Mouse (Mus musculus) forebrain, embryonic 12.5 days (tissue): ENCODE data around the gene Zfp609. TPM values are rescaled to one million over a fixed set of nuclear protein-coding genes. Genes with fewer than 3 reads are reported as not detected.

ENCODE experiments used
- ATAC-seq: fragments of 200-750 bp; cut with Nextera tagmentation; 2 replicates; pipeline ENCODE4 v1.8.0; 2017; ENCODE audit warnings: moderate TSS enrichment; ENCODE audit not compliant: low FRiP score
- H3K27ac ChIP-seq: fragments of 300-500 bp; sonication (generic); 2 replicates; pipeline ENCODE4 v1.5.1; 2016; ENCODE audit warnings: mild to moderate bottlenecking
- H3K27me3 ChIP-seq: fragments of 300-500 bp; sonication (generic); 2 replicates; pipeline ENCODE4 v1.6.1; 2016; ENCODE audit warnings: mild to moderate bottlenecking
- H3K36me3 ChIP-seq: fragments of 300-500 bp; sonication (generic); replicated peaks from 2 replicates; pipeline ENCODE4 v1.6.1; 2016; ENCODE audit warnings: mild to moderate bottlenecking
- H3K4me1 ChIP-seq: fragments of 300-500 bp; sonication (generic); 2 replicates; pipeline ENCODE4 v1.6.1; 2016
- H3K4me2 ChIP-seq: fragments of 300-500 bp; sonication (generic); 2 replicates; pipeline ENCODE4 v1.6.1; 2016; ENCODE audit warnings: mild to moderate bottlenecking, moderate library complexity
- H3K4me3 ChIP-seq: fragments of 300-500 bp; sonication (generic); replicated peaks from 2 replicates; pipeline ENCODE4 v1.5.1; 2016; ENCODE audit warnings: mild to moderate bottlenecking
- H3K9ac ChIP-seq: fragments of 300-500 bp; sonication (generic); 2 replicates; pipeline ENCODE4 v1.6.1; 2016; ENCODE audit warnings: mild to moderate bottlenecking
- H3K9me3 ChIP-seq: fragments of 300-500 bp; sonication (generic); 2 replicates; pipeline ENCODE4 v1.6.1; 2016
- WGBS: fragments of 180-500 bp; shearing (Covaris S2); methylation state at CpG from one replicate; pipeline ENCODE4 v1.1.7; 2016; 5-methylcytosine and 5-hydroxymethylcytosine counted together
- polyA plus RNA-seq: library from polyadenylated mRNA; unstranded; fragments of >200 nt; fragmentation: Nextera tagmentation; extraction: Ambion mirVana; gene quantifications from 2 replicates; pipeline ENCODE4 v1.2.1, GENCODE M21; 2016

Gene Zfp609
- polyA plus RNA-seq, 1 experiment from 2014 or later = 13.1 TPM

DNA sequence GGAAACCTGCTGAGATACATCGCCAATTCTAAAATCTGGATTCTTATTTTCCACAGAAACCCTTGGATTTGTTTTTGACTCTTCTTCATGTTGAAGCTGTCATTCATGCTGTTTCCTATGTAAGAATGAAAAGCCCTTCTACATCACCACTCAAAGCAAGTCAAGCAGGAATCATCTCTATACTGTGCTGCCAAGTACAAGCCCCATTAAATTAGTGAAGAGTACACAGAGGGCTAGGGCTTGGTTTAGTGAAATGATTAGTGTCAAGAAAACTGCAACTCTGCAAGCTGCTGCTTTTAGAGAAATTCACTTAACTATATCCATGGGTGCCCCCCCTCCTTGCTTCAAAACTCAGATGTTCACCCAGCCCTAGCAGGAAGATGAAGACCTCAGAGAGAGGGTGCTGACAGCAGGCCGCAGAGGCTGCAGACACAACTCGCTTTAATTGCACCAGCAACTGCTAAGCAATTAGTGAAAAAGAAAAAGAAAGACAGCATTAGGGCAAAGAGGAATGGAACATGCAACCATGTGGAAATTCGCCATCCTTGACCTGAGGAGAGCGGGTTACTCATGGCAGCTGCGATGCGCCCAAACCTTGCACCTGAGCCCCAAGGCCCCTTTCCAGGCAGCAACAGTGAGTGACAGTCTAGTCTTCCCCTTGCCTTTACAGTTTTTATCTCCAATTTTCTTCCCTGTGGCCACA, 71.5 kb downstream of the Zfp609 start:
- Histone ChIP-seq H3K27ac (peak overlapping the region; percentile 74; the same call in 1 of the 2 replicates), H3K4me3 (no peak overlapping the region), H3K4me1 (peaks cover 19% of the 10 kb centered on the region), H3K27me3 (no peaks in the 10 kb centered on the region), H3K4me2 (no peak overlapping the region), H3K36me3 (no peaks in the 10 kb centered on the region; the same call in 1 of the 2 replicates), H3K9me3 (no peaks in the 10 kb centered on the region), H3K9ac (no peak overlapping the region)
- WGBS = 56% methylated on average over 7 of the region's 7 CpGs
- peak; percentile 64 for ATAC-seq

DNA sequence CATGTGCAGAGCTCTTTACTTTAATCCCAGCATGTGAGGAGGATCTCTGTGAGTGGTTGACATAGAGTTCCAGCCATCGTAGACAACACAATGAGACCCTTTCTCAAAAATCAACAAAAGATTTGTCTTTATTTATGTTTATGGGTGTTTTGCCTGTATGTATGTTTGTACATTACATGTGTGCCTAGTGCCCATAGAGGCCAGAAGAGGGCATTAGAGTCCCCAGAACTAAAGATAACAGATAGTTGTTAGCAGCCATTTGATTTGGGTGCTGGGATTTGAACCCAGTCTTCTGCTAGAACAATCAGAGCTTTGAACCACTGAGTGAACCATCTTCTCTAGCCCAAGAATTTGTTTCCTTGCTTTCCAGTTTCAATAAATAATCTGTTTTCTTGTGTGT, 72.2 kb downstream of the Zfp609 start:
- H3K4me2 ChIP-seq = no peak overlapping the region
- H3K9me3 ChIP-seq = no peaks in the 10 kb centered on the region
- no peak for ATAC-seq
- WGBS = 83% methylated on average over 1 of the region's 1 CpGs
- no peaks in the 10 kb centered on the region for H3K27me3 ChIP-seq
- peak overlapping the region; percentile 74; the same call in 1 of the 2 replicates for H3K27ac ChIP-seq
- peaks cover 13% of the 10 kb centered on the region for H3K4me1 ChIP-seq
- H3K4me3 ChIP-seq = no peak overlapping the region
- H3K36me3 ChIP-seq = no peaks in the 10 kb centered on the region; the same call in 1 of the 2 replicates
- H3K9ac ChIP-seq = no peak overlapping the region

DNA sequence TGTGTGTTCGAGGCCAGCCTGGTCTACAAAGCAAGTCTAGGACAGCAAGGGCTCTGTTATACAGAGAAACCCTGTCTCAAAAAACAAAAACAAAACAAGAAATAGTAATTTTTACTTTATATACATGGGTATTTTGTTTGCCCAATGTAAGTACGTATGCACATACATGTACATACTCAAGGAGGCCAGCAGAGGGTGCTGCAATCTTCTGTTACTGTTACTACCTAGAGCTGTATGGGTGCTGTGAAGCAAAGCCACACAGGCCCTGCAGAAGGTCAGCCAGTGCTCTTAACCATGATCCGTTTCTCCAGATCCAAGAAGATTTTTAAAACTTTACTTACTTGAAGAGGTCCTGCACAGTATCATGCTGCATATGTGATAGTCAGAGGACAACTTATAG, 74.7 kb downstream of the Zfp609 start:
- 98% methylated on average over 3 of the region's 3 CpGs for WGBS
- Histone ChIP-seq H3K36me3 (no peaks in the 10 kb centered on the region; the same call in 1 of the 2 replicates), H3K9ac (no peak overlapping the region), H3K4me2 (no peak overlapping the region), H3K4me1 (peaks cover 15% of the 10 kb centered on the region), H3K4me3 (no peak overlapping the region), H3K9me3 (no peaks in the 10 kb centered on the region), H3K27me3 (no peaks in the 10 kb centered on the region), H3K27ac (no peak overlapping the region)
- no peak for ATAC-seq

DNA sequence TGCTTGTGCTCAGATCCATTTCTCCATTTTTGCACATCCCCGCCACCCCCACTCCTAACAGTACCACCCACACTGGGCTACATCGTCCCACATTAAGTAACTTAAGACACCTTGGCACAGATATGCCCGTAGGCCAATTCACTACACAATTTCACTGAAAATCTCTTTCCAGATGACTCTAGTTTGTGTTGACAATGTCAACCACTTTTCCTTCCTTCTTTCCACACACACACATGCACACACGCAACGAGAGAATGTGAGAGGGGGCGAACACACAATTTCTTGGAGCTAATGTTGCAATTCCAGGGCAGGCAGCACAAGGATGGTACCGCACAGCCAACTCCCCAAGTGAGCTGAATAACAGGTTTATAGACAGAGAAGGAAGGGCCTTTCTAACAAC, 75.5 kb downstream of the Zfp609 start:
- no peaks in the 10 kb centered on the region for H3K9me3 ChIP-seq
- WGBS = 95% methylated on average over 7 of the region's 7 CpGs
- H3K9ac ChIP-seq = no peak overlapping the region
- H3K27me3 ChIP-seq = no peaks in the 10 kb centered on the region
- no peak overlapping the region for H3K27ac ChIP-seq
- no peak overlapping the region for H3K4me3 ChIP-seq
- no peaks in the 10 kb centered on the region; the same call in 1 of the 2 replicates for H3K36me3 ChIP-seq
- peaks cover 14% of the 10 kb centered on the region for H3K4me1 ChIP-seq
- no peak for ATAC-seq
- no peak overlapping the region for H3K4me2 ChIP-seq

DNA sequence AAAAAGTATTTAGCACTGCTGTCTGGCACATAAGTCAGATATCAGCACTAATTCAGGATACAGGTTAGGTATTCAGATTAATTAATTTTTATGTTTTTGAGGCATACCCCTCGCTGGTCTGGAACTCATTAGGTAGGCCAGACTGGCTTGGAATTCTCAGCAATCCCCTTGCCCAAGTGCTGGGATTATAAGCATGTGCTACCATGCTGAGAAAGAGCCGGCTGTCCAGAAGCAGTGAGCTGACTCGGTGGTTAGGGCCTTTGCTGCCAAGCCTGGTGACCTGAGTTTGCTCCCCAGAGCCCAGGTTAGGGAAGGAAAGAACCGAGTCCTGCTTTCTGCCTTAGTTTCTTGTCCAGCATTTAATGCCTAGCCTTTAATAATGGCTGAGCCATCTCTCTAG, 79.3 kb downstream of the Zfp609 start:
- Histone ChIP-seq H3K4me2 (no peak overlapping the region), H3K36me3 (no peaks in the 10 kb centered on the region; the same call in 1 of the 2 replicates), H3K27me3 (no peaks in the 10 kb centered on the region), H3K4me1 (peaks cover 41% of the 10 kb centered on the region), H3K9ac (no peak overlapping the region), H3K9me3 (no peaks in the 10 kb centered on the region), H3K27ac (no peak overlapping the region), H3K4me3 (no peak overlapping the region)
- ATAC-seq = no peak
- WGBS = 60% methylated on average over 4 of the region's 4 CpGs

DNA sequence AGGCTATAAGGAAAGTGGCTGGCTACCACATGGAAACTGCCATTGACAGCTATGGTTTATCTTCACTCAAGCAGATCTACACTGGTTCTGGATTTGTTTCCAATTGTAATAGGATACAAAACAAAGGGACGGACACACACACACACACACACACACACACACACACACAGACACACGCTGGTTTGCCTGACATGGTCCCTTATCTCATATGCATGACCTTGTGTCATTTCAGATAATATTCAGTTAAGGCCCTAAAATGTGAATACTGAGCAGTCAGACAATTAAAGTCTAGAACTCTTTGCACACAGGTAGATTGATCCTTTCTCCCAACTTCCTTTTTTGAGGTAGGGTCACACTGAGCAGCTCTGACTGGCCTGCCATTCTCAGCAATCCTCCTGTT, 80.9 kb downstream of the Zfp609 start:
- Histone ChIP-seq H3K36me3 (no peaks in the 10 kb centered on the region), H3K4me1 (peaks cover 48% of the 10 kb centered on the region), H3K27me3 (no peaks in the 10 kb centered on the region), H3K27ac (0 out of 2 replicates have a peak overlapping the region, but pooled peaks have one; percentile 1), H3K4me3 (no peak overlapping the region), H3K9ac (no peak overlapping the region), H3K9me3 (no peaks in the 10 kb centered on the region), H3K4me2 (no peak overlapping the region)
- 83% methylated on average over 2 of the region's 2 CpGs for WGBS
- no peak for ATAC-seq

DNA sequence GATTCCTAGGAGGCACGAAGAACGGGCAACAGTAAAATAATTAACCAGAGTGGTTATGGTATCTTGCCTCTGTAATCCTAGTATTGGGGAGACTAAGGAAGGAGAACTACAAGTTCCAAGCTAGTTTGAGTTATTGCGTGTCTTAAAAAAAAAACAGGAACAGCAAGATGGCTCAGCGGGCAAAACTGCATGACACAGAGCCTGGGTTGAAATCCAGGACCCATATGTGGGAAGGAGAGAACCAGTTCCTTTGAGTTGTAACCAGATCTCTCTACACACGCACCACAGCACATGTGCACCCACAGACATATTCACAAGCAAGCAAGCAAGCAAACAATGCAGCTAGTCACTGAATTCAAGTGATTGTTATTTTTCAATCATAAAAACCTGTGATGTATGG, 81.9 kb downstream of the Zfp609 start:
- Histone ChIP-seq H3K4me2 (0 out of 2 replicates have a peak overlapping the region, but pooled peaks have one; percentile 37), H3K9ac (no peak overlapping the region), H3K4me1 (peaks cover 48% of the 10 kb centered on the region), H3K27me3 (no peaks in the 10 kb centered on the region), H3K27ac (peak overlapping the region; percentile 91), H3K9me3 (no peaks in the 10 kb centered on the region), H3K36me3 (no peaks in the 10 kb centered on the region), H3K4me3 (no peak overlapping the region)
- ATAC-seq = no peak
- 65% methylated on average over 5 of the region's 5 CpGs for WGBS

DNA sequence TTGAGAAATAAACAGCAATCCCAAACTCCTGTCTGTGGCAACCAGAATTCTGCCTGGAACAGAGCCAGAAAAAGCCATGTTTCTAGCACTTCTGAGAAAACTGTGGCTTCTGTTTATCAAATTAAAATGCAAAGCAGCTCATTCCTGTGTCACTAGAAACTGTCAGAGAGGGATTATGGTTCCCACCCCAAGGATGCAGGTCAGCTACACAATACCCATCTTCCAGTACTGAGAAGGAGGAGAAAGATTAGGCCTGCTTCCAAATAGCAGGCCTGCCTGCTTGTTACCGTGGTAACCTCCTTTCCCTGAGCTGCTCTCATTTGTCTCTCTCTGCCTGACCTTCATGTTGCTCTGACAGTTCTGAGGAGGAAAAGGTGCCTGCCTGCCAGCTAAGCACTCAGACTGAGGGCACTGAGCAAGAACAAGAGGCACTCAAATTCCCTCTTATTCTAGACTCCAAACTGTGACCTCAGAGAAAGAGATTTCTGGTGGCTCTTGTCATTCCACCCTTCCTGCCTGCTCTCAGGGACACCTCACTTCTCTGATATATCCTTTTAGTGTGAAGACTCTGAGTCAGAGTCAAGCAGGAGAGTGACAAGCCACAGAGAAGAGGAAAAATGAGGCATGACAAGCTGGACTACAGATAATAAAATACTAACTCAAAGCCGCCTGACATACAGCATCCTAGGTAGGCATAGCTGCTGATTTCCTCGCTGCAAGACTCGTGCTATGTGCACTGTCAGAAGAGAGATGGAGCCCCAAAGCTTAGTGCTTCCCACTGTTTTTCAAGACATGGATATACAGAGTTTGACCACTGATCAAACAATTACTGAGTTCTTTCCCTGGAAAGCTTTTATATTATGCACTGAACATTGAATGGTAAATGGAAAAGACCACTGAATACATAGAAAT, 82.9 kb downstream of the Zfp609 start:
- Histone ChIP-seq H3K27me3 (no peaks in the 10 kb centered on the region), H3K27ac (peak overlapping the region; percentile 91), H3K36me3 (0 out of 2 replicates have a peak, but pooled peaks cover under 1% of the 10 kb centered on the region), H3K9me3 (no peaks in the 10 kb centered on the region), H3K9ac (no peak overlapping the region), H3K4me3 (no peak overlapping the region), H3K4me2 (peak overlapping the region; percentile 37), H3K4me1 (peaks cover 48% of the 10 kb centered on the region)
- ATAC-seq = peak; percentile 89
- WGBS = 24% methylated on average over 4 of the region's 4 CpGs

DNA sequence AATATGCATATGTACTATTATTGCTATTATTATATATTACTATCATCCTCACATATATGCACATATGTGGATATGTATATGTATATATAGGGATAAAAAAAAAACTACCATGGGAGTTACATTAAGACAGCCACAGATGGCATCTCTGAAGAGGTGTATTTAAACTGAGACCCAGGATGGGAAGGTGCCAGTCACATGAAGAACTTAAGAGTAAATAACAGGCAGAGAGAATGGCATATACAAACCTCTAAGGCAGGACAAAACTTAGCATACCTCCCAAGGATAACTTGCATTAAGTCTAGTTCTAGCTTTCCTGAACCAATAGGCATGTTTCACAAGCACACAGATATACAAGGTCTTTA, 83.6 kb downstream of the Zfp609 start:
- ATAC-seq = no peak
- H3K9ac ChIP-seq = no peak overlapping the region

DNA sequence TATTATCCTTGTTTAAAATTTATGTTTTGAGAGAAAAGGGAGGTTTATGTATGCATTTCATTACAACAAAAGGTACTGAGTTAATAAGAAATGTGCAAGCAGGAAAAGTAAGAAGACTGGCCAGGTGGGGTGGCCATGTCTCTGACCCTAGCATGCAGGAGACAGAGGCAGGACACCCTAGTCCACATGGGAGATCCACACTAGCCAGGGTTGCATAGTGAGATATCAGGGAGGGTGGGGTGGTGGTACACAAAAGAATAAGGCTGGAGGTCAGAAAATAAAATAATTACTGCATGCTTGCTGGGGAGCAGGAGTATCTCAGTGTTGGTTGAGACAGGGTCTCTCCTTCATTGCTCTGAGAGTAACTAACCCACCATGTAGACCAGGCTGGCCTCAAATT, 84.0 kb downstream of the Zfp609 start:
- Histone ChIP-seq H3K9me3 (no peaks in the 10 kb centered on the region), H3K4me2 (no peak overlapping the region), H3K36me3 (peaks cover 8% of the 10 kb centered on the region; the same call in 1 of the 2 replicates), H3K27ac (peak overlapping the region; percentile 91), H3K27me3 (no peaks in the 10 kb centered on the region), H3K4me3 (no peak overlapping the region), H3K9ac (no peak overlapping the region), H3K4me1 (peaks cover 48% of the 10 kb centered on the region)
- ATAC-seq = no peak

More for the DNA sequence above, 83.6 kb downstream of the Zfp609 start:
- Histone ChIP-seq H3K4me1 (peaks cover 48% of the 10 kb centered on the region), H3K27me3 (no peaks in the 10 kb centered on the region), H3K36me3 (peaks cover 6% of the 10 kb centered on the region; the same call in 1 of the 2 replicates), H3K27ac (peak overlapping the region; percentile 91), H3K9me3 (no peaks in the 10 kb centered on the region), H3K4me3 (no peak overlapping the region), H3K4me2 (no peak overlapping the region)

DNA sequence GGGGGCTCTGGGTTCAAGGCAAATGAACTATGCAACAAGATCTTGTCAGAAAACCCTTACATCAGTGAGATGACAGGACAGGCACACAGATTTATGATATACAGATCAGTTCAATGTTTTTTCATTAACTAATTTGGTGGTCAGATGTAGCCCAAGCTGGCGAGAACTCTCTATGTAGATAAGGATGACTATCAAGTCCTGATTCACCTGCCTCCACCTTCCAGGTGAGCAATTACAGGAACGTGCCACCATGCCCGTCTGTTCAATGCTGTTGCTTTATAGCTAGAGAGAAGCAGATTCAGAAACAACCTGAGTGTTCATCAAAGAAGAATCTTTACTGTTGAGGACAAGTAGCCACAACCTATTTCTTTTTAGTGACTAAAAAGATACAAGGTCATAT, 84.6 kb downstream of the Zfp609 start:
- peaks cover 8% of the 10 kb centered on the region; the same call in 1 of the 2 replicates for H3K36me3 ChIP-seq
- no peaks in the 10 kb centered on the region for H3K9me3 ChIP-seq
- no peak overlapping the region for H3K4me2 ChIP-seq
- H3K9ac ChIP-seq = no peak overlapping the region
- 93% methylated on average over 3 of the region's 3 CpGs for WGBS
- H3K4me3 ChIP-seq = no peak overlapping the region
- ATAC-seq = no peak
- no peak overlapping the region for H3K27ac ChIP-seq
- H3K27me3 ChIP-seq = no peaks in the 10 kb centered on the region
- H3K4me1 ChIP-seq = peaks cover 44% of the 10 kb centered on the region

DNA sequence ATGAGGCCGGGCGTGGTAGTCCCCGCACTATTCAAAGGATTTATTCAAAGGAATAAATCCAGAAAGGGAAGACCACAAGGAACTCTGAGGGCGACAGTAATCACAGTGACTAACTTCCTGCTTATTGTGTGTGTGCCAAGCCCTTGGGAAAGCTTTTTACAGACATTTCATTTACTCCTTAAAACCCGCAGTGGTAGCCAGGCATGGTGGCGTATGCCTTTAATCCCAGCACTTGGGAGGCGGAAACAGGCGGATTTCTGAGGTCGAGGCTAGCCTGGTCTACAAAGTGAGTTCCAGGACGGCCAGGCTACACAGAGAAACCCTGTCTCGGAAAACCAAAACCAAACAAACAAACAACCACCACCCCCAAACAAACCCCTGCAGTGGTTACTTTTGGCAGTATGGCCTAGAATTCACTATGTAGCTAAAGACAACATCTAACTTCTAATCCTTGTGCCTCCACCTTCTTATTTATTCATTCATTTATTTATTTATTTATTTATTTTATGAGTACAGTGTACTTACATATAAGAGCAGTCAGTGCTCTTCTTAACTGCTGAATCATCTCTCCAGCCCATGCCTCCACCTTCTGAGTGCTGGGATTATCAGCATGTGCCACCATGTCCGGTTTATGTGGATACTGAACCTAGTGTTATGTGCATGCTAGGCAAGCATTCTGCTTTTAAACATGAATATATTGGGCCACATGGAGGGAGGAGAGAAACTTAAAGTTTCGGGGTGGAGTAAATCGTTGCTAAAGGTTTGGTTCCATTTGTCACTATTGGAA, 86.1 kb downstream of the Zfp609 start:
- peaks cover 8% of the 10 kb centered on the region; the same call in 1 of the 2 replicates for H3K36me3 ChIP-seq
- 92% methylated on average over 14 of the region's 14 CpGs for WGBS
- H3K4me1 ChIP-seq = peaks cover 38% of the 10 kb centered on the region
- no peak overlapping the region for H3K4me2 ChIP-seq
- ATAC-seq = no peak
- H3K9me3 ChIP-seq = no peaks in the 10 kb centered on the region
- H3K4me3 ChIP-seq = no peak overlapping the region
- H3K9ac ChIP-seq = no peak overlapping the region
- H3K27me3 ChIP-seq = no peaks in the 10 kb centered on the region
- no peak overlapping the region for H3K27ac ChIP-seq
